Comparison of ENCODE assay signal across 8 mouse cellular contexts in genomic region chr6:87043131-87043516, GRCm38 (mm10). TPM values are rescaled to one million over a fixed set of nuclear protein-coding genes. Genes with fewer than 3 reads are reported as not detected.
A peak's percentile ranks its signal among the peaks of the same experiment; 100 is the strongest.
DNase-seq lines count a peak whose midpoint lies in the region; ATAC-seq lines count a peak whose summit lies in the region.

No protein-coding gene starts in this region.

- 3% methylated on average over 9 of the region's 9 CpGs for WGBS in heart, embryonic 11.5 days (ENCODE audit: insufficient replicate concordance)
- 1% methylated on average over 9 of the region's 9 CpGs for WGBS in forebrain, embryonic 13.5 days
- 1% methylated on average over 9 of the region's 9 CpGs for WGBS in liver, embryonic 16.5 days (ENCODE audit: insufficient replicate concordance)

- intact Hi-C loops in heart, postnatal 14 days (cut with DNase I): no loop called here

- peak overlapping the region; percentile 98 for H3K4me3 ChIP-seq in heart, embryonic 11.5 days (ENCODE audit: low read depth, low read length)
- H3K4me3 ChIP-seq in forebrain, embryonic 13.5 days: peak overlapping the region; percentile 92
- peak overlapping the region; percentile 86 for H3K4me3 ChIP-seq in liver, embryonic 16.5 days (ENCODE audit: low read depth, low read length)

- no peaks in the 10 kb centered on the region for H3K9me3 ChIP-seq in heart, embryonic 11.5 days (replicated peaks; ENCODE audit: control insufficient read depth, low read length)
- no peaks in the 10 kb centered on the region for H3K9me3 ChIP-seq in forebrain, embryonic 13.5 days (replicated peaks)
- no peaks in the 10 kb centered on the region for H3K9me3 ChIP-seq in liver, embryonic 16.5 days (replicated peaks; ENCODE audit: control insufficient read depth, low read length)

- no peak for ATAC-seq in heart, embryonic 11.5 days (replicated peaks; ENCODE audit: insufficient number of reproducible peaks, low FRiP score, low TSS enrichment)
- ATAC-seq in forebrain, embryonic 13.5 days: 0 out of 2 replicates have a peak, but pooled peaks have one; percentile 6
- no peak for ATAC-seq in liver, embryonic 16.5 days (ENCODE audit: low read depth)

- H3K27ac ChIP-seq in heart, embryonic 11.5 days (ENCODE audit: low read depth, low read length): peak overlapping the region; percentile 100
- peak overlapping the region; percentile 94 for H3K27ac ChIP-seq in forebrain, embryonic 13.5 days
- H3K27ac ChIP-seq in liver, embryonic 16.5 days (ENCODE audit: low read length): peak overlapping the region; percentile 58

- H3K36me3 ChIP-seq in heart, embryonic 11.5 days (ENCODE audit: control insufficient read depth, insufficient read depth, low read length): peaks cover 4% of the 10 kb centered on the region; the same call in 1 of the 2 replicates
- peaks cover 1% of the 10 kb centered on the region; the same call in 1 of the 2 replicates for H3K36me3 ChIP-seq in forebrain, embryonic 13.5 days (ENCODE audit: poor library complexity, severe bottlenecking)
- no peaks in the 10 kb centered on the region for H3K36me3 ChIP-seq in liver, embryonic 16.5 days (ENCODE audit: control insufficient read depth, insufficient read depth)

- H3K27me3 ChIP-seq in heart, embryonic 11.5 days (ENCODE audit: control insufficient read depth, insufficient read depth, low read length): no peaks in the 10 kb centered on the region
- no peaks in the 10 kb centered on the region for H3K27me3 ChIP-seq in forebrain, embryonic 13.5 days
- no peaks in the 10 kb centered on the region for H3K27me3 ChIP-seq in liver, embryonic 16.5 days (ENCODE audit: control insufficient read depth, insufficient read depth, low read depth, low read length)

- peaks cover 15% of the 10 kb centered on the region; the same call in 1 of the 2 replicates for H3K4me1 ChIP-seq in heart, embryonic 11.5 days (ENCODE audit: control insufficient read depth, insufficient read depth, low read length)
- H3K4me1 ChIP-seq in forebrain, embryonic 13.5 days: peaks cover 25% of the 10 kb centered on the region
- peaks cover 19% of the 10 kb centered on the region for H3K4me1 ChIP-seq in liver, embryonic 16.5 days (ENCODE audit: control insufficient read depth, low read depth, low read length)

- no peak for DNase-seq in heart, postnatal 14 days
- peak; percentile 17 for DNase-seq in CD4-positive helper T cell, adult 2 months (ENCODE audit: low read depth, low spot score)
- DNase-seq in T-cell, adult 2 months (ENCODE audit: low spot score): no peak
- no peak for DNase-seq in cerebellum, adult 11 months
- no peak for DNase-seq in adrenal gland, adult 8-10 months

- H3K9ac ChIP-seq in heart, embryonic 11.5 days (ENCODE audit: low read depth, low read length): peak overlapping the region; percentile 95
- H3K9ac ChIP-seq in forebrain, embryonic 13.5 days: peak overlapping the region; percentile 95
- H3K9ac ChIP-seq in liver, embryonic 16.5 days (ENCODE audit: low read depth, low read length): peak overlapping the region; percentile 95

- peak overlapping the region; percentile 85 for H3K4me2 ChIP-seq in heart, embryonic 11.5 days
- H3K4me2 ChIP-seq in forebrain, embryonic 13.5 days: peak overlapping the region; percentile 74
- peak overlapping the region; percentile 95 for H3K4me2 ChIP-seq in liver, embryonic 16.5 days (ENCODE audit: low read depth, low read length)

RNA-seq across cellular contexts. Expression of gene Gfpt1, which starts 0.5 kb away (rescaled TPM):
- 14.7 and 20.1 TPM in 2 replicates for polyA plus RNA-seq in heart, embryonic 11.5 days (2014; fragmentation: Nextera tagmentation; extraction: Ambion mirVana)
- total RNA-seq in heart, postnatal 14 days (2021): 10 to 100 TPM; 14.2 to 15.5 TPM
- 17.3 and 17.9 TPM in 2 replicates for polyA plus RNA-seq in forebrain, embryonic 13.5 days (2015; fragmentation: Nextera tagmentation; extraction: Ambion mirVana)
- polyA plus RNA-seq in liver, embryonic 16.5 days (2015; fragmentation: Nextera tagmentation; extraction: Ambion mirVana): 6.2 and 6.7 TPM in 2 replicates
- total RNA-seq in adrenal gland, adult 8-10 months (2022): 10 to 100 TPM; 53.2 to 62.5 (median 55.0) TPM

RNA-seq across cellular contexts. Expression of gene Nfu1, which starts 34.1 kb away (rescaled TPM):
- 96.8 and 102 TPM in 2 replicates for polyA plus RNA-seq in heart, embryonic 11.5 days (2014; fragmentation: Nextera tagmentation; extraction: Ambion mirVana)
- 10 to 100 TPM; 68.9 to 73.5 TPM for total RNA-seq in heart, postnatal 14 days (2021)
- 91.9 and 99.1 TPM in 2 replicates for polyA plus RNA-seq in forebrain, embryonic 13.5 days (2015; fragmentation: Nextera tagmentation; extraction: Ambion mirVana)
- 40.9 and 44.0 TPM in 2 replicates for polyA plus RNA-seq in liver, embryonic 16.5 days (2015; fragmentation: Nextera tagmentation; extraction: Ambion mirVana)
- 10 to 100 TPM; 75.6 to 95.8 (median 82.6) TPM for total RNA-seq in adrenal gland, adult 8-10 months (2022)
